Mouse (Mus musculus) frontal cortex, adult (tissue): ENCODE results near the gene Chst4.
A peak's percentile ranks its signal among the peaks of the same experiment; 100 is the strongest.
"Not testable (repeated sequence)": the region's sequence is repeated elsewhere in the genome, so short reads cannot be mapped to it uniquely, and the experiment has no call there.

Source experiments
- ATAC-seq: cut with Nextera tagmentation; 2 replicates; pipeline ENCODE4 v1.9.2; 2017; ENCODE audit warnings: mild to moderate bottlenecking, moderate library complexity, mixed read lengths; ENCODE audit not compliant: low TSS enrichment

The Chst4 gene

GRCm38 (mm10) chr8:110039659-110040058 is at the start of gene Chst4:
TSS of gene Chst4 (minus strand) at chr8:110039740.
- ATAC-seq = no peak

- no peak for ATAC-seq
These were observed 43.0 kb upstream of the Chst4 start for GRCm38 (mm10) chr8:110082416-110083105.

GRCm38 (mm10) chr8:110079282-110080221 is 40.0 kb upstream of the Chst4 start, which contains the start of gene Zfp612:
TSS of gene Zfp612 (plus strand) at chr8:110079746.
- ATAC-seq = peak; percentile 92

- ATAC-seq = no peak
These were observed 35.0 kb upstream of the Chst4 start for GRCm38 (mm10) chr8:110074496-110074895.

- peak; percentile 96 for ATAC-seq
These were observed 32.1 kb upstream of the Chst4 start for GRCm38 (mm10) chr8:110071600-110071999.

GRCm38 (mm10) chr8:110069706-110070105 is 30.2 kb upstream of the Chst4 start:
- ATAC-seq = no peak

GRCm38 (mm10) chr8:110065676-110066075 is 26.1 kb upstream of the Chst4 start:
- ATAC-seq = no peak

GRCm38 (mm10) chr8:110064606-110065365 is 25.2 kb upstream of the Chst4 start:
- ATAC-seq = no peak

- no peak for ATAC-seq
These were observed 24.6 kb upstream of the Chst4 start for GRCm38 (mm10) chr8:110064161-110064560.

- no peak for ATAC-seq
These were observed 18.7 kb upstream of the Chst4 start for GRCm38 (mm10) chr8:110058207-110058606.

GRCm38 (mm10) chr8:110051208-110051607 is 11.7 kb upstream of the Chst4 start:
- ATAC-seq = no peak

- no peak for ATAC-seq
These were observed 969 bp upstream of the Chst4 start for GRCm38 (mm10) chr8:110040509-110040908.

- ATAC-seq = 0 out of 2 replicates have a peak, but pooled peaks have one; percentile 41
These were observed 324 bp downstream of the Chst4 start for GRCm38 (mm10) chr8:110039216-110039615.

- no peak for ATAC-seq
These were observed 3.4 kb downstream of the Chst4 start for GRCm38 (mm10) chr8:110036156-110036555.

- ATAC-seq = no peak; the same call in 1 of the 2 replicates
These were observed 5.2 kb downstream of the Chst4 start for GRCm38 (mm10) chr8:110034331-110034730.

GRCm38 (mm10) chr8:110033771-110034170 is 5.8 kb downstream of the Chst4 start:
- not testable (repeated sequence) for ATAC-seq

GRCm38 (mm10) chr8:110022768-110023344 is 16.7 kb downstream of the Chst4 start:
- no peak for ATAC-seq

- ATAC-seq = no peak
These were observed 17.5 kb downstream of the Chst4 start for GRCm38 (mm10) chr8:110022081-110022480.

- no peak for ATAC-seq
These were observed 28.7 kb downstream of the Chst4 start for GRCm38 (mm10) chr8:110010868-110011267.

GRCm38 (mm10) chr8:110008995-110009446 is 30.5 kb downstream of the Chst4 start:
- ATAC-seq = no peak

GRCm38 (mm10) chr8:110008228-110008994 is 31.1 kb downstream of the Chst4 start:
- ATAC-seq = no peak
